Mouse (Mus musculus) heart, postnatal 0 days (tissue): ENCODE measurements around the gene Snrnp70. TPM values are rescaled to one million over a fixed set of nuclear protein-coding genes. Genes with fewer than 3 reads are reported as not detected.

ENCODE experiments used
- ATAC-seq: fragments of 200-750 bp; cut with Nextera tagmentation; 2 replicates; pipeline ENCODE4 v1.8.0; 2017; ENCODE audit warnings: low read depth, moderate number of reproducible peaks, moderate library complexity; ENCODE audit not compliant: insufficient read depth
- DNase-seq: peaks from one replicate; pipeline ENCODE4 v3.0.0-alpha.2; 2016; ENCODE audit warnings: low spot score
- H3K27ac ChIP-seq: fragments of 300-500 bp; sonication (generic); 2 replicates; pipeline ENCODE4 v1.5.1; 2014; ENCODE audit warnings: low read depth, mild to moderate bottlenecking
- H3K27me3 ChIP-seq: fragments of 300-500 bp; sonication (generic); 2 replicates; pipeline ENCODE4 v1.6.1; 2014; ENCODE audit warnings: low read length, mixed read lengths; ENCODE audit not compliant: control insufficient read depth, insufficient read depth
- H3K36me3 ChIP-seq: fragments of 300-500 bp; sonication (generic); replicated peaks from 2 replicates; pipeline ENCODE4 v1.6.1; 2014; ENCODE audit warnings: low read length, mixed read lengths; ENCODE audit not compliant: control insufficient read depth, insufficient read depth
- H3K4me1 ChIP-seq: fragments of 300-500 bp; sonication (generic); 2 replicates; pipeline ENCODE4 v1.6.1; 2014; ENCODE audit warnings: antibody characterized with exemption; ENCODE audit not compliant: control insufficient read depth, insufficient read depth
- H3K4me2 ChIP-seq: fragments of 300-500 bp; sonication (generic); 2 replicates; pipeline ENCODE4 v1.6.1; 2014; ENCODE audit warnings: low read depth, mild to moderate bottlenecking, low read length, moderate library complexity
- H3K4me3 ChIP-seq: fragments of 300-500 bp; sonication (generic); 2 replicates; pipeline ENCODE4 v1.5.1; 2014; ENCODE audit warnings: low read depth, low read length
- H3K9ac ChIP-seq: fragments of 300-500 bp; sonication (generic); replicated peaks from 2 replicates; pipeline ENCODE4 v1.6.1; 2014; ENCODE audit warnings: low read depth, low read length, mixed read lengths
- H3K9me3 ChIP-seq: fragments of 300-500 bp; sonication (generic); replicated peaks from 2 replicates; pipeline ENCODE4 v1.6.1; 2016; ENCODE audit warnings: low read length; ENCODE audit not compliant: control insufficient read depth
- CTCF ChIP-seq: IDR thresholded peaks from 2 replicates; pipeline ENCODE4 v1.5.1; 2016; ENCODE audit warnings: antibody characterized with exemption, control low read depth, low read depth
- EP300 ChIP-seq: IDR thresholded peaks from 2 replicates; pipeline ENCODE4 v1.6.1; 2016; ENCODE audit warnings: antibody characterized with exemption, low read depth
- WGBS: fragments of 180-500 bp; shearing (Covaris S2); extraction: QIAGEN DNeasy Blood & Tissue Kit; methylation state at CpG from one replicate; pipeline ENCODE4 v1.1.7; 2014; 5-methylcytosine and 5-hydroxymethylcytosine counted together
- polyA plus RNA-seq: library from polyadenylated mRNA; unstranded; fragments of >200 nt; fragmentation: Nextera tagmentation; extraction: Ambion mirVana; gene quantifications from 2 replicates; pipeline ENCODE4 v1.2.1, GENCODE M21; 2015
- total RNA-seq: library from RNA; depleted of rRNA; stranded (reverse); fragments of >200 nt; gene quantifications from 2 replicates; pipeline ENCODE4 v1.2.3, GENCODE M21; 2014; ENCODE audit warnings: low replicate concordance

Gene Snrnp70
- total and polyA plus RNA-seq, 2 experiments from 2014 or later: 79.7 to 141 TPM

- 7% methylated on average over 52 of the region's 52 CpGs for WGBS
- peaks cover 27% of the 10 kb centered on the region for H3K4me1 ChIP-seq
- H3K9ac ChIP-seq: 0 out of 2 replicates have a peak overlapping the region, but pooled peaks have one; percentile 2
Observed at GRCm38 (mm10) chr7:45369836-45370474, 25.6 kb downstream of the Snrnp70 start.

GRCm38 (mm10) chr7:45369022-45369745, 26.4 kb downstream of the Snrnp70 start:
- ATAC-seq (no peak), DNase-seq (no peak)
- Histone ChIP-seq H3K27me3 (peaks cover 42% of the 10 kb centered on the region), H3K36me3 (peaks cover 18% of the 10 kb centered on the region), H3K4me2 (0 out of 2 replicates have a peak overlapping the region, but pooled peaks have one; percentile 88), H3K4me3 (no peak overlapping the region), H3K4me1 (peaks cover 27% of the 10 kb centered on the region), H3K9ac (no peak overlapping the region), H3K27ac (no peak overlapping the region), H3K9me3 (no peaks in the 10 kb centered on the region)
- WGBS: 77% methylated on average over 16 of the region's 16 CpGs
- TF ChIP-seq EP300: no peak
- no peak for TF ChIP-seq CTCF

More at GRCm38 (mm10) chr7:45369836-45370474, 25.6 kb downstream of the Snrnp70 start:
- TF ChIP-seq CTCF (no peak), EP300 (no peak)
- H3K27me3 ChIP-seq: peaks cover 35% of the 10 kb centered on the region
- DNase-seq: peak; percentile 11
- H3K9me3 ChIP-seq: no peaks in the 10 kb centered on the region
- H3K27ac ChIP-seq: no peak overlapping the region
- H3K4me3 ChIP-seq: peak overlapping the region; percentile 51
- ATAC-seq: no peak
- H3K36me3 ChIP-seq: peaks cover 24% of the 10 kb centered on the region
- H3K4me2 ChIP-seq: peak overlapping the region; percentile 88

- Histone ChIP-seq H3K4me1 (peaks cover 27% of the 10 kb centered on the region), H3K9me3 (no peaks in the 10 kb centered on the region), H3K4me3 (no peak overlapping the region), H3K9ac (no peak overlapping the region), H3K27ac (no peak overlapping the region), H3K27me3 (peaks cover 52% of the 10 kb centered on the region), H3K4me2 (no peak overlapping the region), H3K36me3 (peaks cover 8% of the 10 kb centered on the region; the same call in 1 of the 2 replicates)
- 87% methylated on average over 15 of the region's 15 CpGs for WGBS
- no peak for DNase-seq
- ATAC-seq: no peak
- TF ChIP-seq EP300 (no peak), CTCF (no peak)
Observed at GRCm38 (mm10) chr7:45368178-45368577, 27.4 kb downstream of the Snrnp70 start.

GRCm38 (mm10) chr7:45367020-45367880, 28.3 kb downstream of the Snrnp70 start:
- Histone ChIP-seq H3K27me3 (peaks cover 62% of the 10 kb centered on the region), H3K9me3 (no peaks in the 10 kb centered on the region), H3K4me3 (peak overlapping the region; percentile 57), H3K9ac (peak overlapping the region; percentile 38), H3K36me3 (no peaks in the 10 kb centered on the region), H3K4me2 (peak overlapping the region; percentile 97), H3K4me1 (peaks cover 27% of the 10 kb centered on the region), H3K27ac (peak overlapping the region; percentile 37; the same call in 1 of the 2 replicates)
- DNase-seq (peak; percentile 95), ATAC-seq (peak; percentile 93)
- TF ChIP-seq EP300 (no peak), CTCF (peak; percentile 50)
- under 1% methylated on average over 69 of the region's 70 CpGs for WGBS

GRCm38 (mm10) chr7:45366652-45367019, 28.9 kb downstream of the Snrnp70 start, which contains the start of gene Ppfia3:
TSS of gene Ppfia3 (minus strand) at chr7:45367019.
- 2% methylated on average over 17 of the region's 26 CpGs for WGBS
- Histone ChIP-seq H3K4me2 (peak within 1 kb of the TSS; percentile 97), H3K4me3 (peak within 1 kb of the TSS; percentile 57), H3K4me1 (peaks cover 30% of the 10 kb centered on the region), H3K9me3 (no peaks in the 10 kb centered on the region), H3K27me3 (peaks cover 68% of the 10 kb centered on the region), H3K9ac (peak within 1 kb of the TSS; percentile 38), H3K27ac (peak within 1 kb of the TSS; percentile 37; the same call in 1 of the 2 replicates), H3K36me3 (no peaks in the 10 kb centered on the region)
- ATAC-seq: no peak
- no peak for DNase-seq
- TF ChIP-seq EP300 (no peak), CTCF (no peak)
